Mouse (Mus musculus): ENCODE results near the gene Art3.

GRCm38 (mm10) chr5:92430723-92431122 is 99.1 kb downstream of the Art3 start:
- TF ChIP-seq CTCF (IDR thresholded peaks at IDR 0.05; ENCODE audit: low read depth) (no peak), EP300 (IDR thresholded peaks at IDR 0.05; ENCODE audit: low read depth) (no peak)

Data from liver, embryonic 14.5 days (tissue).